Mouse (Mus musculus): ENCODE measurements at regions not wholly inside any gene's neighbourhood (a gene's known extent, or its start where the extent isn't known, plus 50 kb on each side); places are given as distances from the start of the nearest gene placed in this dataset.

DNA sequence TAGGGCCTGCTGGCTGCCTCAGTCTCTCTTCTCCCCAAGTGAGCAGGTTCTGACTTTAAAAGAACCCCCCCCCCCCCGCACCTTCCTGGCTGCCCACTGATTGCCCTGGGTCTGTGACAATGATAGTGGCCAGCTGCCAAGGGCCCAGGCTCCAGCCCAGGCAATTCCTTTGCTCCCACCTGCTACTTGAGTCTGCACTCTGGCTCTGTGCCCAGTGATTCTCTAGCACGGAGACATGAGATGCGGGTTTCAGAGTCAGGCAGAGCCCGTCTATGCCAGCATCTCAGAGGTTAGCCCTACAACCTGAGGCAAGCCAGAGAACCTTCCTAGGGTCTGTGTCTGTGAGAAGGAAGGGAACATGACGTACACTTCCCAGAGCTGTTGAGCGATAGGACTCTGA, 112.2 kb downstream of the Gm525 start:
- no peak overlapping the region for H3K4me3 ChIP-seq (replicated peaks; ENCODE audit: low read length)
- TF ChIP-seq POLR2A (IDR thresholded peaks at IDR 0.05; ENCODE audit: borderline replicate concordance, extremely low read depth, insufficient read depth, insufficient read length), result no peak
- DNase-seq (ENCODE audit: low spot score) (peak; percentile 76), ATAC-seq (ENCODE audit: low FRiP score, low read depth) (peak; percentile 54; the same call in 1 of the 2 replicates)
- no peaks in the 10 kb centered on the region for H3K27me3 ChIP-seq (ENCODE audit: control insufficient read depth, insufficient read depth, low read length)
- H3K27ac ChIP-seq (replicated peaks; ENCODE audit: low read depth, low read length), result no peak overlapping the region
- WGBS, result 50% methylated on average over 6 of the region's 6 CpGs
- no peak overlapping the region for H3K9ac ChIP-seq (ENCODE audit: low read depth, low read length, severe bottlenecking)
- no peaks in the 10 kb centered on the region for H3K36me3 ChIP-seq (ENCODE audit: control insufficient read depth, insufficient read depth, low read length)
- H3K9me3 ChIP-seq (ENCODE audit: control insufficient read depth, low read length), result no peaks in the 10 kb centered on the region
- H3K4me1 ChIP-seq (ENCODE audit: control insufficient read depth, insufficient read depth, low read length), result peaks cover 13% of the 10 kb centered on the region
- H3K4me2 ChIP-seq (replicated peaks; ENCODE audit: low read depth, low read length, severe bottlenecking), result no peak overlapping the region

- H3K4me2 ChIP-seq (replicated peaks; ENCODE audit: low read depth, low read length, severe bottlenecking), result no peak overlapping the region
- peaks cover 2% of the 10 kb centered on the region; the same call in 1 of the 2 replicates for H3K4me1 ChIP-seq (ENCODE audit: control insufficient read depth, insufficient read depth, low read length)
- no peaks in the 10 kb centered on the region for H3K9me3 ChIP-seq (ENCODE audit: control insufficient read depth, low read length)
- WGBS, result 91% methylated on average over 5 of the region's 5 CpGs
- no peak overlapping the region for H3K9ac ChIP-seq (ENCODE audit: low read depth, low read length, severe bottlenecking)
- ATAC-seq (ENCODE audit: low FRiP score, low read depth), result no peak
- DNase-seq (ENCODE audit: low spot score), result no peak
- H3K4me3 ChIP-seq (replicated peaks; ENCODE audit: low read length), result no peak overlapping the region
- H3K27ac ChIP-seq (replicated peaks; ENCODE audit: low read depth, low read length), result no peak overlapping the region
- no peaks in the 10 kb centered on the region for H3K36me3 ChIP-seq (ENCODE audit: control insufficient read depth, insufficient read depth, low read length)
- H3K27me3 ChIP-seq (ENCODE audit: control insufficient read depth, insufficient read depth, low read length), result no peaks in the 10 kb centered on the region
- TF ChIP-seq POLR2A (IDR thresholded peaks at IDR 0.05; ENCODE audit: borderline replicate concordance, extremely low read depth, insufficient read depth, insufficient read length), result no peak
These were observed 107.8 kb downstream of the Gm525 start for GRCm38 (mm10) chr11:89181471-89181870.

- no peak for ATAC-seq (ENCODE audit: low FRiP score, low read depth)
- WGBS, result 96% methylated on average over 7 of the region's 7 CpGs
These were observed 104.8 kb downstream of the Gm525 start for GRCm38 (mm10) chr11:89178436-89178835.

DNA sequence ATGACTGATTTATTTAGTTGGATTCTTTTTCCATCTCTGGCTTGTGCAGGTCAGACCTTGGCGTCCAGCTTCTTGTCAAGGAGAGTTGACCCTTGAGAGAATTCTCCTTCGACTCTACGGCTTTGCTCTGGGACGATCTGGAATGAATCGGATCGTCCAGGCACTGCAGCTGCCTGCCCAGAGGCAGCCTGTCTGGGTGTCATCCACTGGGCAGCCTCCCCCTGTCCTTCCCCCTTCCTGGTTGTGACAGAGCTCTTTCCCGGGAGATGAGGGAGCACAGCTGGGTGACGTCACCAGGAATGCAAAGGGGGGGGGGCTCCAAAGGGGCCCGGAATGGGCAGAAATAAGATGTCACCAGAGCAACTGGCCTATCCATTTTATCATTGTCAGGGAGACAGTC, 101.9 kb downstream of the Gm525 start:
- ATAC-seq (ENCODE audit: low FRiP score, low read depth), result peak; percentile 75
- no peaks in the 10 kb centered on the region for H3K36me3 ChIP-seq (ENCODE audit: control insufficient read depth, insufficient read depth, low read length)
- H3K27me3 ChIP-seq (ENCODE audit: control insufficient read depth, insufficient read depth, low read length), result no peaks in the 10 kb centered on the region
- peak; percentile 41 for DNase-seq (ENCODE audit: low spot score)
- 11% methylated on average over 9 of the region's 9 CpGs for WGBS
- no peaks in the 10 kb centered on the region for H3K9me3 ChIP-seq (ENCODE audit: control insufficient read depth, low read length)
- H3K27ac ChIP-seq (replicated peaks; ENCODE audit: low read depth, low read length), result no peak overlapping the region
- peaks cover 8% of the 10 kb centered on the region; the same call in 1 of the 2 replicates for H3K4me1 ChIP-seq (ENCODE audit: control insufficient read depth, insufficient read depth, low read length)
- no peak for TF ChIP-seq POLR2A (IDR thresholded peaks at IDR 0.05; ENCODE audit: borderline replicate concordance, extremely low read depth, insufficient read depth, insufficient read length)
- H3K9ac ChIP-seq (ENCODE audit: low read depth, low read length, severe bottlenecking), result no peak overlapping the region
- H3K4me2 ChIP-seq (replicated peaks; ENCODE audit: low read depth, low read length, severe bottlenecking), result peak overlapping the region; percentile 3; the same call in 1 of the 2 replicates
- H3K4me3 ChIP-seq (replicated peaks; ENCODE audit: low read length), result no peak overlapping the region

More at GRCm38 (mm10) chr11:89178436-89178835, 104.8 kb downstream of the Gm525 start:
- Histone ChIP-seq H3K27me3 (ENCODE audit: control insufficient read depth, insufficient read depth, low read length) (no peaks in the 10 kb centered on the region), H3K4me1 (ENCODE audit: control insufficient read depth, insufficient read depth, low read length) (peaks cover 8% of the 10 kb centered on the region; the same call in 1 of the 2 replicates), H3K9ac (ENCODE audit: low read depth, low read length, severe bottlenecking) (no peak overlapping the region), H3K36me3 (ENCODE audit: control insufficient read depth, insufficient read depth, low read length) (no peaks in the 10 kb centered on the region), H3K4me3 (replicated peaks; ENCODE audit: low read length) (no peak overlapping the region), H3K4me2 (replicated peaks; ENCODE audit: low read depth, low read length, severe bottlenecking) (no peak overlapping the region), H3K9me3 (ENCODE audit: control insufficient read depth, low read length) (no peaks in the 10 kb centered on the region), H3K27ac (replicated peaks; ENCODE audit: low read depth, low read length) (no peak overlapping the region)
- no peak for TF ChIP-seq POLR2A (IDR thresholded peaks at IDR 0.05; ENCODE audit: borderline replicate concordance, extremely low read depth, insufficient read depth, insufficient read length)
- DNase-seq (ENCODE audit: low spot score), result no peak

DNA sequence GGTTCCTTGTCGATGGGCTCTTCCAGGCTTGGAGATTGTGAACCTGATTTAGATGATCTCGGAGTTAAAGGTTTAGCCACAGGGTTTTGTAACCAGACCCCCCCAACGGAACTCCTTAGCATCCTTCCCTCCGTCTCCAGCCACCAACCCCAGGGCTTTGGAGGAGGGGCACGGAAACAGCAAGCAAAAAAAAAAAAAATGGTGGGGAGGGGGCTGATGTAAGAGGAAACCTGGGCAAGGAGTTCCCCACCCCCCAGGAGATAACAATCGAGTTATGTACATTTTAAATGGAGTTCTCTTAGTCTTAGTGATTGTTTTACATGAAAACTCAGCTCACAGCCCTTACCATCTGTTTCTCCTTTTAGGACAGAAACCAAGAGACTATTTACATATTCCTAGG, 101.3 kb downstream of the Gm525 start:
- H3K27ac ChIP-seq (replicated peaks; ENCODE audit: low read depth, low read length), result no peak overlapping the region
- peaks cover 8% of the 10 kb centered on the region; the same call in 1 of the 2 replicates for H3K4me1 ChIP-seq (ENCODE audit: control insufficient read depth, insufficient read depth, low read length)
- TF ChIP-seq POLR2A (IDR thresholded peaks at IDR 0.05; ENCODE audit: borderline replicate concordance, extremely low read depth, insufficient read depth, insufficient read length), result no peak
- no peaks in the 10 kb centered on the region for H3K9me3 ChIP-seq (ENCODE audit: control insufficient read depth, low read length)
- H3K4me3 ChIP-seq (replicated peaks; ENCODE audit: low read length), result no peak overlapping the region
- DNase-seq (ENCODE audit: low spot score) (no peak), ATAC-seq (ENCODE audit: low FRiP score, low read depth) (no peak)
- no peaks in the 10 kb centered on the region for H3K36me3 ChIP-seq (ENCODE audit: control insufficient read depth, insufficient read depth, low read length)
- 12% methylated on average over 6 of the region's 6 CpGs for WGBS
- no peak overlapping the region for H3K9ac ChIP-seq (ENCODE audit: low read depth, low read length, severe bottlenecking)
- peak overlapping the region; percentile 3; the same call in 1 of the 2 replicates for H3K4me2 ChIP-seq (replicated peaks; ENCODE audit: low read depth, low read length, severe bottlenecking)
- H3K27me3 ChIP-seq (ENCODE audit: control insufficient read depth, insufficient read depth, low read length), result no peaks in the 10 kb centered on the region

GRCm38 (mm10) chr11:89165278-89165677, 91.6 kb downstream of the Gm525 start:
- no peaks in the 10 kb centered on the region for H3K4me1 ChIP-seq (ENCODE audit: control insufficient read depth, insufficient read depth, low read length)
- no peak overlapping the region for H3K4me2 ChIP-seq (replicated peaks; ENCODE audit: low read depth, low read length, severe bottlenecking)
- H3K9ac ChIP-seq (ENCODE audit: low read depth, low read length, severe bottlenecking), result no peak overlapping the region
- H3K9me3 ChIP-seq (ENCODE audit: control insufficient read depth, low read length), result no peaks in the 10 kb centered on the region
- H3K27ac ChIP-seq (replicated peaks; ENCODE audit: low read depth, low read length), result no peak overlapping the region
- H3K27me3 ChIP-seq (ENCODE audit: control insufficient read depth, insufficient read depth, low read length), result no peaks in the 10 kb centered on the region
- no peaks in the 10 kb centered on the region for H3K36me3 ChIP-seq (ENCODE audit: control insufficient read depth, insufficient read depth, low read length)
- peak; percentile 47; the same call in 1 of the 2 replicates for ATAC-seq (ENCODE audit: low FRiP score, low read depth)
- TF ChIP-seq POLR2A (IDR thresholded peaks at IDR 0.05; ENCODE audit: borderline replicate concordance, extremely low read depth, insufficient read depth, insufficient read length), result 0 out of 2 replicates have a peak, but pooled peaks have one; percentile 31
- DNase-seq (ENCODE audit: low spot score), result peak; percentile 72
- WGBS, result 9% methylated on average over 6 of the region's 6 CpGs
- H3K4me3 ChIP-seq (replicated peaks; ENCODE audit: low read length), result no peak overlapping the region
